Mouse (Mus musculus) ES-E14 (cell line): ENCODE results near the gene Bace1. TPM values are rescaled to one million over a fixed set of nuclear protein-coding genes. Genes with fewer than 3 reads are reported as not detected.

Experiments used
- DNase-seq: peaks from one replicate; pipeline ENCODE4 v3.0.0-alpha.2; 2013; ENCODE audit warnings: low read depth, low spot score
- H3K27ac ChIP-seq: 2 replicates; pipeline ENCODE4 v1.5.1; 2012; ENCODE audit warnings: low read depth, mild to moderate bottlenecking, low read length, moderate library complexity, mixed read lengths; ENCODE audit not compliant: poor library complexity, insufficient read depth, severe bottlenecking
- H3K36me3 ChIP-seq: 2 replicates; pipeline ENCODE4 v1.6.1; 2012; ENCODE audit warnings: mild to moderate bottlenecking, low read length, moderate library complexity, mixed read lengths; ENCODE audit not compliant: control insufficient read depth, poor library complexity, insufficient read depth, severe bottlenecking
- H3K4me1 ChIP-seq, 2 experiments: fragments of 150-350 bp in 1 of 2; sonication (generic) in 1 of 2; 2 replicates each; pipeline ENCODE4 v1.6.1; 2012; ENCODE audit warnings: low read length in 2 of 2, mild to moderate bottlenecking in 1 of 2, mixed read lengths in 1 of 2; ENCODE audit not compliant: control insufficient read depth in 2 of 2, insufficient read depth in 2 of 2, poor library complexity in 1 of 2
- H3K4me3 ChIP-seq, 2 experiments: fragments of 150-350 bp in 1 of 2; sonication (generic) in 1 of 2; 2 replicates each; pipeline ENCODE4 v1.5.1; 2012; ENCODE audit warnings: low read length in 2 of 2, low read depth in 1 of 2, mild to moderate bottlenecking in 1 of 2, mixed read lengths in 1 of 2; ENCODE audit not compliant: insufficient read depth in 1 of 2, poor library complexity in 1 of 2, severe bottlenecking in 1 of 2
- H3K9ac ChIP-seq: 2 replicates; pipeline ENCODE4 v1.6.1; 2012; ENCODE audit warnings: low read depth, mild to moderate bottlenecking, low read length, mixed read lengths; ENCODE audit not compliant: poor library complexity, insufficient read depth, severe bottlenecking
- H3K9me3 ChIP-seq: fragments of 150-350 bp; sonication (generic); 2 replicates; pipeline ENCODE4 v1.6.1; 2012; ENCODE audit warnings: low read depth, mild to moderate bottlenecking, low read length; ENCODE audit not compliant: control insufficient read depth, insufficient read depth
- CHD2 ChIP-seq: IDR thresholded peaks from 2 replicates; pipeline ENCODE4 v1.6.1; 2014; ENCODE audit warnings: mild to moderate bottlenecking, low read depth, low read length, inconsistent platforms
- HCFC1 ChIP-seq: IDR thresholded peaks from 2 replicates; pipeline ENCODE4 v1.6.1; 2012; ENCODE audit warnings: low read length, inconsistent platforms, borderline replicate concordance; ENCODE audit not compliant: insufficient read depth
- MAFK ChIP-seq: IDR thresholded peaks from 2 replicates; pipeline ENCODE4 v1.6.1; 2014; ENCODE audit warnings: mild to moderate bottlenecking, low read depth, low read length, inconsistent platforms; ENCODE audit not compliant: insufficient read depth
- ZC3H11A ChIP-seq: IDR thresholded peaks from 2 replicates; pipeline ENCODE4 v1.6.1; 2012; ENCODE audit warnings: low read depth, mild to moderate bottlenecking, inconsistent platforms, low read length, borderline replicate concordance
- ZNF384 ChIP-seq: IDR thresholded peaks from 2 replicates; pipeline ENCODE4 v1.6.1; 2012; ENCODE audit warnings: low read depth, low read length, inconsistent platforms
- in situ Hi-C, 2 experiments: fragments of 600-800 bp; cut with MboI; formaldehyde crosslinking; loops; one replicate each; pipeline ENCODE4 v1.15.1; 2025; ENCODE audit warnings: low sequenced_read_pairs in 2 of 2, inconsistent platforms in 1 of 2; ENCODE audit not compliant: unreplicated experiment in 2 of 2
- total RNA-seq: library from RNA; depleted of rRNA; stranded (reverse); fragments of 300-350 nt; gene quantifications from 2 replicates; pipeline ENCODE4 v1.2.3, GENCODE M21; 2012

The Bace1 gene
- total RNA-seq, 1 experiment, result 13.7 TPM

- Histone ChIP-seq H3K9ac (no peak overlapping the region), H3K4me1 (peaks cover 2 to 15% of the 10 kb centered on the region in 2 experiments; a peak in 2 of 4 replicates), H3K36me3 (peaks cover 13% of the 10 kb centered on the region; the same call in 1 of the 2 replicates), H3K9me3 (no peaks in the 10 kb centered on the region), H3K4me3 (no peak overlapping the region), H3K27ac (no peak overlapping the region)
- DNase-seq, result no peak
- no peak for TF ChIP-seq MAFK
- TF ChIP-seq ZC3H11A, result no peak
- no peak for TF ChIP-seq CHD2
- TF ChIP-seq HCFC1, result no peak
- TF ChIP-seq ZNF384, result no peak
- in situ Hi-C loops, result no loop called here
Measured at GRCm38 (mm10) chr9:45854136-45854535, 15.8 kb downstream of the Bace1 start.

GRCm38 (mm10) chr9:45859364-45859763, 21.0 kb downstream of the Bace1 start:
- H3K9ac ChIP-seq, result no peak overlapping the region
- TF ChIP-seq CHD2 (no peak), MAFK (no peak), HCFC1 (no peak), ZNF384 (no peak), ZC3H11A (no peak)
- H3K9me3 ChIP-seq, result no peaks in the 10 kb centered on the region
- no peak overlapping the region for H3K4me3 ChIP-seq
- peaks cover 33% of the 10 kb centered on the region for H3K36me3 ChIP-seq
- peaks cover 2 to 4% of the 10 kb centered on the region in 2 experiments; a peak in 1 of 4 replicates for H3K4me1 ChIP-seq
- DNase-seq, result no peak
- in situ Hi-C loops, result no loop called here
- H3K27ac ChIP-seq, result no peak overlapping the region

DNA sequence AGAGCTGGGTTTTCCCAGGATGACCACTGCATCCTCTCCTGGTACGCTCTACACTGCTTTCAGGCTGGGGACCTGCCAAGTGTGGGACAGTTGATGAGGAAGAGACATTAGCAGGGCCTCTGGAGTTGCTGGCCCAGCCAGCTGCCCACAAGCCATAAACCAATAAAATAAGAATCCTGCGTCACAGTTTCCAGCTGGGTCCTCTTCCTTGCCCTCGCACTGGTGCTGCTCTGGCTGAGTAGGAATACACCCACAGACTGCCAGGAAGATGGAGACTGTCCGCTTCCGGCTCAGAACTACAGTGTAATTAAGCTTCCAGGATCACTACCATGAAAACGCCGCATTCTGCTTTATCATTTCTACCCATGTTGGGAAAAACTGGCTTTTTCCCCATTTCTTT, 23.4 kb downstream of the Bace1 start:
- TF ChIP-seq HCFC1 (no peak), ZC3H11A (no peak), CHD2 (no peak)
- no peak for DNase-seq
- Histone ChIP-seq H3K9ac (no peak overlapping the region), H3K4me3 (no peak overlapping the region), H3K9me3 (no peaks in the 10 kb centered on the region), H3K27ac (no peak overlapping the region), H3K4me1 (peaks cover 2 to 4% of the 10 kb centered on the region in 2 experiments; a peak in 1 of 4 replicates), H3K36me3 (peaks cover 34% of the 10 kb centered on the region)
- in situ Hi-C loops, result no loop called here

DNA sequence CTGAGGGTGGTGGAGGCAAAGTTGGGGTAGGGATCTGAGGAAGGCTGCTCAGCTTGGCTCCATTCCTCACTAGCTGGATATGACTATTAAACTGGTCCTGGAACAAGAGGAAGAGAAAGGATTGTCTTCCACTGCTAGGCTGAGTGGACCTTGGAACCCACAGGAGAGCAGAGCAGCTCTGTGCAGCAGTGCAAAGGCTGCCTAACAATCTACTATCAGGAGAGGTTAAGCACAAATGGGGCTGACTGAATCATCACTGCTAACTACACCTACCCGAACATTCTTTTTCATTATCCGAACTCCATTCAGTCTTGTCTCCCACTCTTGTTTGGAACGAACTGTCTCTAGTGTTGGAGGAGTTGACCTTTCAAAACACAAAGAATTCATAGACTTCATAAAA, 30.8 kb downstream of the Bace1 start:
- H3K27ac ChIP-seq, result no peak overlapping the region
- H3K4me1 ChIP-seq, result no peaks in the 10 kb centered on the region
- DNase-seq, result no peak
- in situ Hi-C loops, result no loop called here
- H3K4me3 ChIP-seq, result no peak overlapping the region
- TF ChIP-seq CHD2 (no peak), ZC3H11A (no peak), ZNF384 (no peak), MAFK (no peak), HCFC1 (no peak)
- H3K9me3 ChIP-seq, result no peaks in the 10 kb centered on the region
- no peak overlapping the region for H3K9ac ChIP-seq
- peaks cover 16% of the 10 kb centered on the region; the same call in 1 of the 2 replicates for H3K36me3 ChIP-seq

- Histone ChIP-seq H3K36me3 (peaks cover 14% of the 10 kb centered on the region; the same call in 1 of the 2 replicates), H3K4me1 (no peaks in the 10 kb centered on the region)
Measured at GRCm38 (mm10) chr9:45870265-45870664, 31.9 kb downstream of the Bace1 start.

More at GRCm38 (mm10) chr9:45870265-45870664, 31.9 kb downstream of the Bace1 start:
- TF ChIP-seq MAFK (no peak), ZC3H11A (no peak), ZNF384 (no peak)
- no peak overlapping the region for H3K27ac ChIP-seq
- no peak for DNase-seq
- no peaks in the 10 kb centered on the region for H3K9me3 ChIP-seq
- H3K9ac ChIP-seq, result no peak overlapping the region
- no peak overlapping the region for H3K4me3 ChIP-seq
- in situ Hi-C loops, result no loop called here
